Mouse (Mus musculus) MEL-GATA-1-ER (cell line): ENCODE data around the gene Xpc.

Experiments used
- DNase-seq: peaks from one replicate; pipeline ENCODE4 v3.0.0-alpha.2; 2012; ENCODE audit warnings: low read depth; ENCODE audit errors: extremely low read depth

Xpc gene

DNA sequence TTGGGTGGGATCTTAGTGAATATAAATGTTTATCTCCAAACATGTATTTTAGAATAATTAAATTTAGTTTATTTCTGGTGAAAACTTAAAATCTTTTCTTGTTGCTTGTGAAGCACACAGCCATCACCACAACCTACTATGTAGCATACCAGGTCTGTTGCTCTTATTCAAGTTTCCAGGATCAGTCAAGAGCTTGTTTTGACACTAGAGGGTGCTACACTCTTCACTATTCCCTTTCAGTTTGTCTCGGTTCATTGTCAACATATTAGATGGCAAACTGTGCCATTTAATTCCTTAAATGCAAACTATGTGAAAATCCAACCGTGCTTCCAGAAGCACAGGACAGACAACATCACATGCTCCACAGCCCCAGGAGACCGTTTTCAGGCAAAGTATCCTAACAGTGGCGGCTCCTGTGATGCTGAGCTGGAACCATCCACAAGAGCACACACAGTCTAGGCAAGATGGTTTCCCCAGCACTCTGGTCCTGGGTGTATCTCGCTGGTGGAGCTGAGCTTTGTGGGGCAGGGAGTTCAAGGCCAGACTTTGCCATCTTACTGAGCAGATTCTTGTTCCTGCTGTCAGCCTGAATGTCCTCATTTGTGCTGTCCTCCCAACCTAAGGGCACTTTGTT lies 11.7 kb upstream of the Xpc start:
- DNase-seq, result peak; percentile 27

DNA sequence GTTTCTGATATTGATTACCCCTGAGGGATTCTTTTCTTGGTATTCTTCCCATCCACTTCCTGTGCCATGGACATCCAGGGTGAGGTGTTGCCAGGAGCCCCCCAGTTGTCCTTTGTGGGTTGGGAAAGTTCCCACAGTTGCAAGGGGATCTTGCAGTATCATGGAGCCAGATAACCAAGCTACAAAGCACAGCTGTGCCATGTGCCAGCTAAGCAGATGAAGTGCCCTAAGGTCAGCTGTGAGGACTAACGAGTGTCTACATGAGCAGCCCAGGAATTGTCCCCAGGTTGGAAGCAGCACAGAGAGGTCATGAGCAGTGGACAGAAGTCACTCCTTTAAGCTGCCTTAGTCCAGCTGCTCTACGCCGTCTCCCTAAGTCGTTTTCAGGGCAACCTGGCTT lies 9.9 kb upstream of the Xpc start:
- no peak for DNase-seq

DNA sequence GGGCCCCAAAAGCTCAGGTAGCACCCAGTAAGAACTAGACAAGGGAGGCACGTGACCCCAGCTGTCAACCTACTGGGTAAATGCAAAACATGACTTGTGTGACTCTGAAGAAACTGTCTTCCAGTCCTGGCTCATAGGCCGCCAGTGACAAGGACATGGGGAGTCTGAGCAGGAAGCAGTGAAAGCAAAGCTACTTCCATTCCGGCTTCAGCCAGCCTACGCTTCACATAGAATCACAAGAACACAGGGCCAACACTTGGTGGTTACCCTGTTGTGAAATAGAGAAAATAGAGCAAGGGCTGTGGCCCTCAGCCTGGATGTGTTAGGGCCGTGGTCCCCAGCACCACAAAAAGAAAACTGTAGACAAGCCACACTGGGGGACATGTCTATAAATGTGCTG lies 7.1 kb upstream of the Xpc start:
- DNase-seq, result no peak

DNA sequence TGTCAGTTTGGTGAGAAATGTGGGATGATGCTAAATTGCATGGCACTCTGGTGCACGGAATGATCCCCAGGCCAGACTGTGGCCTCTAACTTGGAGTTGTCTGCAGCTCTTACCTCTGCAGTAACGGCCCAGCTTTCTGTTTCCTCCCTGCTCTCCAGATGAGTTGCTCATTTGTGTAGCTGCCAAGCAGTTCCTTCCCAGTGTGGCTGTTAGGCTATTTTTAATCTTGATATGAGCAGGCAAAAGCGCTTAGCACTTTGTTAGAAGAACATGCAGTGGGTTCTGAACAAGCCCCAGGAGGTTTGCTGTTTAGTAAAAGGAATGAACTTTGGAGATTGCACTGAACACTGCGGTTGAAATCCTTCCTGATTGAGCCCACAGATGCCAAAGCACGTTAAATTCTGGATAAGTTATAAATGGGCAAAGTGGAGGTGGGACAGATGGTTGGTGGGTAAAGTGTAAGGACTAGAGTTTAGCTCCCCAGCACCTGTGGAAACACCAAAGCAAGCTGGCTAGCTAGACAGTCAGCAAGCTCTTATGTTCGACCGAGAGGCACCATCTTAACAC lies 2.8 kb upstream of the Xpc start:
- no peak for DNase-seq

DNA sequence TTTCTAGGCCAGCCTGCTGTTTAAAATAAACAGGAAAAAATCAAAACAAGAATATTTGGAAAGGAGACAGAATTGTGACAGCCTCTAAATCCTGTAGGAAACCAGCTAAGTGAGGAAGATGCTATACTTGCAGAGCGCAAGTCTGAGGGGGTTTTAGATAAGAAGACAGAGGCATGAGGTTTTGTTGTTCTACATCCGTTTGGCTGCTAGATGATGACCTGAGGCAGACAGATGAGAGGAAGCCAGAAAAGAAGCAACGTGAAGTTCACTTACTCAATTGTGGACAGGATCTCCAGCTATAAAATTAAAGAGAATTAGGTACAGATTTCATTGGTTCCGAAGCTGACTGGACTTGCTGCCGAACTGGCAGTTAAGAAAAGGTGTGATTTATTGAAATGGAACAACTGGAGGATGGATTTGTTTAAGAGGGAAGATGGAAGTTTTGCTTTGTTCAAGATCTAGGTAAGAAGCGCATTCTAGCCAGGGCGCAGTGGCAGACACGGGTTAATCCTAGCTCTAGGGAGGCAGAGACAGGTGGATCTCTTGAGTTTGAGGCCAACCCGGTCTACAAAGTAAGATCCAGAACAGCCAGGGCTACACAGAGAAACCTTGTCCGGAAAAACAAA lies 838 bp downstream of the Xpc start:
- DNase-seq, result peak; percentile 45

DNA sequence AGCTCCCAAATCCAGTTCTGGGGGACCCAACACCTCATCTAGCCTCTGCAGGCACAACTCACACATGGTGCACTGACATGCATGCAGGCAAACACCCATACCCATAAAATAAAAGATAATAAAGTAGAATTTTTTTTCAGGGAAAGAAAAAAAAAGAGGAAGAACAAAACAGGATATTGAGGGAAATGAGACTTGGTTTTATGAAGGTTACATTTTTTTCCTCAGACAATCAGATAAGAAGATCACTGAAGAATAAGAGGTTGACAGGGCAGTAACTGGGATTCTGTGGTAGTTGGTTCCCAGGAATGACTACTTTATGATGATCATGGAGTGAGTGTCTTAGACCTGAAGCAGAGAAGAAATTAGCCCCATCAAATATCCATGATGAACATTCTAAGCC lies 1.6 kb downstream of the Xpc start:
- no peak for DNase-seq

DNA sequence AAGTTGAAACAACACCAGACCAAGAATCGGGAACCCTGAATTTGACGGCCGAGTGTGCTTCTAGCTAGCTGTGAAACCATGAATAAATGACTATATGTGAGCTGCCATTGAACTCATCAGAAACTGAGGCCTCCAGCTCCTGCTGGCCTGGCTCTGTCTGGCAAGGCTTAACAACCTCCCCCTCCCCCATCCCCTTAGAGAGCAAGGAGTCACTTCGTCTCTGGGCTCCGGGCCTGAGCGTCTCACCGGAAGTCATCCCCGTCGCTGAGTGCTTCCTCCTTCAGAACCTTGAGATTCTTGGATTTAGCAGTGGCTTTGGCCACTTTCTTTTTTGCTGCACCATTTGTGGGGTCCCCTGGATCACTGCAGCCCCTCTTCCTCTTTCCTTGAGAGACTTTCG lies 5.5 kb downstream of the Xpc start:
- no peak for DNase-seq

DNA sequence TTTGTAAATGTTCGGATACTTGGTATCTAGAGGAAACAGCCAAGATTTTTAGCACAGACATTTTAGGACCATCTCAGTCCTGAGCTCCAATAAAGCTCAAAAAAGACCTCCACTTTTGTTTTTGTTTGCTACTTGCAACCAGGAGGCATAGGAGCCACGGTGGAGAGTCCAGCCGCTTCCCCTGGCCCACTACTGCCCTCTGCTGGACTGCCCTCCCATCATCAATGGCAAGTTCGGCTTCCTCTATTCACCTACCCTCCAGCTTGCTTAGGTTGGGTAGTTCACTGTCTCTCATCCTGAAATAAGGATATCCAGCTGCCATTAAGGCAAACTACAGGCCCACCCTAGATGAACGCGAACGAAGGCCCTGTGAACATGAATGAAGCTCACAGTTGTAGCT lies 6.4 kb downstream of the Xpc start:
- no peak for DNase-seq

DNA sequence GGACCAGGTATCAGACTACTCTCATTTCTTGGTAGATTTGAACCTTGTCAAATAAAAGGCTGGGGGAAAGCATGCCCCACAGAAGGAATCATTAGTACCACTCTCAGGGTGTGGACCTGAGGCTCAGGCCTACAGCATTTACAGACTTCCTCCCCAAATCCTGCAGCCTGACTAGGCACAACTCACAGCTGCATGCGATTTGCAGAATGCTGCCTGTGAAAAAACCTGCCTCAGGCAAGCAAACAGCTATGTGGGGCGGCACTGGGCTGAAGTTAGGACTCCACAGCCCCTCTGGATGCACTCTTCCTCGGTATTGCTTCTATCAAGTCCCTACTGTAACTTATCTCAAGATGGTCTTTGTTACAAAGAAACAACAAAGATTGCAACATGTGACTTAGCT lies 7.6 kb downstream of the Xpc start:
- no peak for DNase-seq

DNA sequence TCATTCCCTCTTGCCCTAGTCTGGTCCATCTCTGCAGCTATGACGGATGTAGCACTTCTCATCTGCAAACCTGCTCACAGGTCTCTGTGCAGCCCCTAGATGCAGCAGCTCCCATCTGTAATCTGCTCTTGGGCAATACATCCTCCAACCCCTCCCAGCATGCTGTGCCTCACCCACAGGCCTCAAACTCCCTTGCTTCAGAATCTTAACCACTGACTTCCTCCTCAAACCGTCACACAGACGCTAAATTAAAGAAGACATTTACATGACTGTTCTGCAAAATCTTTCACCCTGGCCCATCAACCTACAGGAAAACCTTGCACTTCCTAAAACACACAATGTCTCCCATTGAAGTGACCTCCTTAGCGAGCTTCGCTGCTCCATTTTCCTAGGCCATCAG lies 9.7 kb downstream of the Xpc start:
- no peak for DNase-seq

DNA sequence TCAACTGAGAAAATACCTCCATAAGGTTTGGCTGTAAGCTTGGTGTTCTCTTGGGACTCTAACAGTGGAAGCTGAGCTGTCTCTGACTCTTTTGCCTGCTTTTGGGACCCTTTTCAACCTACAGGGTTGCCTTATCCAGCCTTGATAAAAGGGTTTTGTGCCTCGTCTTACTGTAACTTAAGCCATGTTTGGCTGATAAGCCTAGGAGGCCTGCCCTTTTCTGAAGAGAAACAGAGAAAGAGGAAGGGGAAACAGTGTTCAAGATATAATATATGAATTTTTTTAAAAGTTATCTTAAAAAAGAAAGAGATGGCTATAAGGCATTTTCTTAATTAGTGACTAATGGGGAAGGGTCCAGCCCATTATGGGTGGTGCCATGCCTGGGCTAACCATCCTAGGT lies 12.4 kb downstream of the Xpc start:
- DNase-seq, result no peak

DNA sequence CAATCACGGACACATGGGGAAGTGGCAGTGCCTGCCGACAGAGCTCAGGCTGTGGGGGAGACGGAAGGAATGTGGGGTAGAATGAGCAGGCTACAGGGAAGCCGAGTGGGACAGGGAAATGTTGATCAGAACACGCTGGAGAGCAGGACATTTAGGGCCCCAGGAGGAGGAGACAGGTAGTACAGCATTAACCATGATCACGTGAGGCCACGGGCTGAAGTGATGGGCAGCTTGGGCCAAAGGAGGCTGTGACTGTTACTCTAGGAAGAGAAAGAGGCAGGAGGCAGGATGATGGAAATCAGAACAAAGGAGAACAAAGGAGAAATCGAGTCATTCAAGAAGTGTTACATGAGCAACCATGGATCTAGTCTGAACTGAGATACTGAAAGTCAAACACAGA lies 21.2 kb downstream of the Xpc start:
- no peak for DNase-seq

DNA sequence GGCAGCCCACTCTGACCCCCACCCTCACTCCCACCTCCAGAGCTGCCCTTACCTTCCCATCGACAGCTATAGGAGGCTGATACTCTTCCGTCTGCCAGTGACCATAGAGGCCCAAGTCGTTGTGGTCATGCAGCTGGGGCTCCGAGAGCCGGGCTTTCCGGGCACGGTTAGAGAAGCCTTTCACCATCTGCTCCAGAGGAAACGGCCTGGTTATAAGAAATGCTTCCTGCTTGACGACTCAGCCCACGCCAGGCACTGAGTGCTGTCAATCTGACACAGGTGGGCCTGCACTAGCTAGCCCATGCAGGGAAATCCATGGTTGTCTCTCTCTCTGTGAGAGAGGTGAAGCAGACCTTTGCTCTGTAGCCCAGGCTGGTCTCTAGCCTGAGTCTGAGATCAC lies 22.6 kb downstream of the Xpc start:
- no peak for DNase-seq

DNA sequence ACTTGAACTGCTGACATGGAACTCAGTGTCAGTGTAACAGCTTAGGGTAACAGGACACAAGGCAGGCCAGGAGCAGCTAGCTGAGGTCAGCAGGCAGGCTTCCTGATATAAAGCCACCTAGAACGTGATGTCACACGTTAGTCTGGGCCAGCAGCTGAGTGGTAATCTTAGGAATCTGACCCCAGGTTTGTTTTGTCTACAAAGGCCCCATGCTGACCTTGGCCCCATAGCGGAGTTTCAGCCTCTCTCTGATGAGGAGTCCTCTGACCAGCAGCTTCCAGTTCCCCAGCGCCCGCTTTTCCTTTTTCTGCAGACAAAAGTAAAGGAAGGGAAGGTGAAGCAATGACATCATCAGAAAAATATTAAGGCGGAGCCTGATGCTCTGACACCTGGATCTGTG lies 24.7 kb downstream of the Xpc start:
- DNase-seq, result no peak

DNA sequence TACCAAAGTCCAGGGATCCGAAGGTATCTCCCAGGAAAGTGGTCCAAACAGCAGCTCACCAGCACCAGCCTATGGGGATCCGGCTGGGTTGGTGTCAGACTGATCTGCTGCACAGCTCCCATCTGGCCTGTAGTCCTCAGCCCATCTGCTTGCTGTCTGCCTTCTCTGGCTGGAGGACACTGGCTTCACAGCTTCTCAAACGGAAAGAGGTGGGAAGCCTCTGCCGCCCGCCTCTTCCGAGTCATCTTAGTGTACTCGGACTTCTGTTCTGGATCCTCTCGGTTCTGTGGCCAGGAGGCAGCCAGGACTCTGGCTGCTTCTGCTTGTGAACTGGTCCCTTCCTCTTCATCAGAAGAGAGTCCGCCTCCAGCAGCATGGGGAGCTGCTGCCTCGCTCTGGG lies 25.8 kb downstream of the Xpc start:
- DNase-seq, result no peak

DNA sequence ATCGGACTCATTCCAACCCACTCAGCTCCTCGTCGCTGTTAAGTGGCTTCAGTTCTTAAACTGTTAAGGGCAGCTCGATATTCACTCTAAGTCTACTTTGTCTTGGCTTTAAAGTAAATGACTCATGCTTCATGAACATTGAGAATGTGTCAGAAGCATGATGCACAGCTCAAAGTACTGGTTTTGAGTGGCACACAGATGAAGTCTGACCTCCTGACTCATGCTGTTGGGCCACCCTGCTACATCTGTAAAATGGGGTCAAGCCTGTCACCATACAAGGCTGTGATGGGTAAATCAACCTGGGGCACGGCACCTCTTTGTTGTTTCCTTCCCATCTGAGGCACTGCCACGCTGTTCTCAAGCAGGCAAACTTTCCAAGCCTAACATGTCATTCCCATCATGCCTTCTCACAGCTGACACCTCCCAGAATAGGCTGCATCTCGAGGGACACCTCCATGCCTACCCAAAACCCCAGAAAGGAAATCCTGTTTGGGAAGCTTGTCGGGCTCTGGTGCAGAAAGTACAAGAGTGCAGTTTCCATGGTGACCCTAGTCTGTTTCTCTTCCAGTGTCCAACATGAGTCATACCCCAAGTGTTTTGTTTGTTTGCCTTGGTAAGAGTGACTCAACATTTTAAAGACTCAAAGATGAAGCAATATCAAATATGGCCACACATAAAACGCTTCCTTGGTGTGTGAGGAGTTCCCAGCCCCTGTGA lies 27.0 kb downstream of the Xpc start:
- DNase-seq, result no peak

DNA sequence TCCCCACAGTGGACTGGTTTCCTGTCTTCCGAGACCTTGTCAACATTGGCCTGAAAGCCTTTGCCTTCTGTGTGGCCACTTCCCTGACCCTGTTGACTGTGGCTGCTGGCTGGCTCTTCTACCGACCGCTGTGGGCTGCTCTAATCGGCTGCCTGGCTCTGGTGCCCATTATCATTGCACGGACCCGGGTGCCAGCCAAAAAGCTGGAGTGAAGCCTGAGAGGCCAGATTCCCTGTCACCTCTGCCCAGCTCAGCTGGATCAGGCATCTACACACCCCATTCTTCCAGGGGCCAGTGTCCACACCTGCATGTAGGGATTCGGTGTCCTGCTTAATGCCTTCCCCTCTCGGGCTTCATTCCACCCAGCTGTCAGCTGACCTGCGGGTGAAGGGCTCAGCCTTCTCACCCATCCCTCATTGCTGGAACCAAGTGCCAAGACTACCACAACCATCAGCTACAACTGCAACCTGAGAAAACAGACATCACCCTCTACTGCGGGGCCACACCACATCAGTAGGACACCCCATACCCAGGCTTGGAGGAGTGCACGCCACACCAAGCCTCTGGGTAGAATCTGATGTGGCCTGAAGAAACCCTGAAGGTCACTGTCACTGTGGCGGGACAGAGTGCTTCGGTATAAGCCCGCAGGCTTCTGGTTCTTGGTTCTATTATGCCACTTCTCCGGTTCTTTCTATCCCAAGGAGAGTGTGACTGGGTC lies 28.8 kb downstream of the Xpc start:
- DNase-seq, result no peak

DNA sequence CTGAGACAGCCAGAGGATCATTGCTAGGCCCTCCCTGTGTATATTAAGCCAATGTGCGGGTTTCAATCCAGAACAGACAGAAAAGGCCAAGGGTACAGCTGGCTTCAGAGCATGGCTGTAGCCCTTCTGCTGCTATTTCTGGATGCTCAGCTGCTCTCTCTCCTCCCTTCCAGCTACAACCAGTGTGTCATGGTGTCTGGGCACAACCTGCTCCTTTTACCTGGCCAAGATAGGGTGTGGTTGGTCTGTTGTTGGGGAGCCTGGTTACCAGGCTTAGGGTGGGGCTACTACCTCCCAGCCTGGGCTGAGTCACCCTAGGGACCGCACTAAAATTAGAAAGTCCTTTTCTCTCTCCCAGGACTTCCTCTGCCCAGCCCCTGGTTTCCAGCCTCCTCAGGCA lies 32.3 kb downstream of the Xpc start:
- DNase-seq, result no peak

DNA sequence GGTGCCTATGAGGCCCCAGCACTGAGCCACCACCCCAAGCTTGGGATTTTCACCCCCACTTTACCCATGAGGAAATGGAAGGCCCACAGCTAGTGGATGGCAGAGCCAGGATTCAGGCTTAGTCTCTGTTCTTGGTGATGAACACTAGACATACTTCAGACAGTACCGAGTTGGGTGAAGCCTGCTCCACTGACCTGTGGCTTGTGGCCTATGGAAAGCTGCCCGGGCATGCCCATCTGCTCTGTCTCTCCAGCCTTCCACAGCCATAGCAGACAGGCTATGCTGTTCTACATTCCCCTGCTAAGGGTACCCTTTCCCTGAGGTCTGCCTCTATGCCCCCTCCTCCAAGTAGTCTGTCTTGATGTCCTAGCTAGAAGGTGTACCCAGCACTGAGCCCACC lies 39.1 kb downstream of the Xpc start:
- no peak for DNase-seq

DNA sequence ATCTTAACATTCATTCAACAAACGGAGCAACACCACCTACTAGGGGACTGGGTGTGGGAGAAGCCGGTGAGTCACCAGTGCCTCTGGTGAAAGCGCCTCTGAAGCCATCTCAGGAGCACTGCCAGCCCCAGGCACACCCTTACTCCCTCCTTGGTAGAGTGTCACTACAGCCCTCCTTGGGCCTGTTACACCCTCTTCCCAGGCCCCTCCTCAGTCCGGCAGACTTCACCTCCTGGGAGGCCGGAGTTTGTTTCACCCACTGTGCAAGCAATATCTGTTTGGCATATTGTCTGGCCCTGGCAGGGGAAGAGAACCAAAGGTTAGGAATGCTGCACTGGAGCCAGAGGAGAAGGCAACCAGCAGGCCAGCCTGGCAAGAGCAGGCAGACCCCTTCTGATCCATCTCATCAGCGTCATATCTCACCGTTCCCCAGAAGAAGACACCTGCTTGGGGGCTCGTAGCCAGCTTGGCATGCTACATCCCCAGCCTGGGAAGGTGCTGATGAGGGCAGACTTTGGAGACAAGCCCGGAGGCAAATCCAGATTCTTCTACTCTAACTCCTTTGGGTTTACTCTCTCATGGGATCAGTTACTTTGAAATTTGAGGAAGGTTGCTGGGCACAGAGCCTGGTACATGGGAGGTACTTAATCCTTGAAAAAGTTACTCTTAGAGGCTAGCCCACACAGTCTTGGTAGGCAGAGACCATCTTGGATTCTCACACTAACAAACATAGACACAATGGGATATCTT lies 41.1 kb downstream of the Xpc start:
- DNase-seq, result no peak

DNA sequence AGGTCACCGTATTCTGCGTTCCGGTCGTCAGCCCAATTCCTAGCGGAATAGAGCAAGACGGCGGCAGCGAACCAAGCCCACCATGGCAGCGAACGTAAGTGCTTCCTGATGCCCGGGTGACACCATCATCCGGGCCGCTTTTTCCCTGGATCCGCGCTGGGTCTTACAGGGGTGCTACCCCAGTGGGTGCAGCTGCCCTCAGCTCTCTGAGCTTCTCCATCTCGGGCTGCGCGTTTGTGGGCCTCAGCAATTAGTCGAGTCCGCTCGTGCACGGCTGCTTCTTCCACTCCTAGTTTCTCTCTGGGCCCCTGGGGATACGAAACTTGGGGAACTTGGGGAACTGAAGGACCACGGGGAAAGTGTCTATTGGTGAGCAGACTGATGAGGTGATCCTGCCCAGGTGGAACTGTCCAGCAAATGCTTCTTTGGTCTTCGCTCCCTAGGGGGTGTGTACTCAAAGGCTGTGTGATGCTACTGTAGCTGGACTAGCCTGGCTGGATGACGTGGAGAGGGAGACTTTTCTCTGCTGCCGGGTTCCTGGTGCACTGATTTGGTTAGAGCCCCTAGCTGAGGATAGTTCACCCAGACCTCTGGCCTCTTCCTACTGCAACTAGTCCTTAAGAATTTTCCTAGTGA lies 41.8 kb downstream of the Xpc start:
- DNase-seq, result peak; percentile 33
